Mouse (Mus musculus) megakaryocyte, adult 5-6 weeks (primary cell): ENCODE measurements around the gene Cd79a. TPM values are rescaled to one million over a fixed set of nuclear protein-coding genes. Genes with fewer than 3 reads are reported as not detected.

Experiments
- ATAC-seq: 2 replicates; pipeline ENCODE4 v1.8.0; 2016; ENCODE audit warnings: mild to moderate bottlenecking, inconsistent platforms; ENCODE audit not compliant: poor library complexity, severe bottlenecking
- total RNA-seq, 2 experiments: library from RNA; stranded (forward) in 1 of 2; stranded (reverse) in 1 of 2; fragments of 153-499, 151-499 nt in 1 of 2; fragments of 221-1000, 200-1000 nt in 1 of 2; gene quantifications; 2 replicates each; pipeline versions ENCODE4 v1.2.3 to v1.2.4; 2015 to 2017

Gene Cd79a
- total RNA-seq, 2 experiments from 2014 or later: 0.18 to 1.0 TPM

DNA sequence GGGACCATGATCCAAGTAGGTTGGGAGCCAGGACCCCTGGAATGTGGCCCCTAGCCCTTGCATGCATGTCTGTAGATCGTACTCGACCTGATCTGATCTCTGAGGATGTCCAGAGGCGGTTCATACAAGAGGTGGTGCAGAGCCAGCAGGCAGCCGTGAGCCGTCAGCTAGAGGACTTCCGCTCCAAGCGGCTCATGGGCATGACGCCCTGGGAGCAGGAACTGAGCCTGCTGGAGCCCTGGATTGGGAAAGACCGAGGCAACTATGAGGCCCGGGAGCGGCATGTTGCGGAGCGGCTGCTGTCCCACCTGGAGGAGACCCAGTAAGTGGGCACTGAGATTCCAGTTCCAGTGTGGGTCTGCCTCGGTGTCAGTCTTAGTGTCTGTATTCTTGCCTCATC, 15.3 kb downstream of the Cd79a start:
- no peak for ATAC-seq

DNA sequence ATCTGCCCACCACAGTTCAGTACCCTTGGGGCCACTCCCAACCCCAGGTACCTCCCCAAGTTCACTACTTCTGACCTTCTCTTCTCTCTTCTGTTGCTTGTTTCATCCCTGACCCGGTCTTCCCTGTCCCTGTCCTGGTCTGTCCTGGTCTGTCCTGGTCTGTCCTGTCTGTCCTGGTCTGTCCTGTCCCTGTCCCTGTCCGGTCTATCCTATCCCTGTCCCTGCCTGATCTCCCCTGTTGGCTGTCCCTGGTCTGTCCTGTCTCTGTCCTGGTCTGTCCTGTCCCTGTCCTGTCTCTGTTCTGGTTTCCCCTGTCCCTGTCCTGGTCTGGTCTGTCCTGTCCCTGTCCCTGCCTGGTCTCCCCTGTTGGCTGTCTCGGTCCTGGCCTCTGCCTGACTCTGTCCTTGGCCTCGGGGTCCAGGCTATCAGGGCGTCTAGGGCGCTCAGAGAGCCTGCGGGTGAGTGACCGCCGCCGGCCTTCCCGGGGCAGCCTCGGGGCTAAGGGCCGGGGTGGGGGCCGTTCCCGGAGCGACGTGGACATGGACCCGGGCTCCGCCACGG, 21.7 kb downstream of the Cd79a start:
- no peak for ATAC-seq

DNA sequence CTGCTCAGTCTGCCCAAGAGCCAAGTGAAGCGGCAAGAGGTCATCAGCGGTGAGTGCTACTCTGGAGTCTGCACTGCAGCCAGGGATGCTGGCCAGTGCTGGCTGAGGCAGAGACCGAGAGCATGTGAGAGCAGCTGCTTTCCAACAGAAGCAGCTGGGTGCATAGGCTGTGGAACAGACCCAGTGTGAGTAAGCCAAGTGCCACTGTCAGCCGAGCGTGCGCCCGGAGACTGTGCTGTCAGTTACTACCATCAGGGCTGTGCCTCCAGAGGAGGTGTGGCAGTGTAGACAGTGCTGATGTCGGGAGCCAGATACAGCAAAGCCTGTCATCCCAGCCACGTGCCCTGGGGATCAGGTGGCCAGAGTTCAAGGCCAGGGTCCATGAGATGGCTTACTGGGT, 22.5 kb downstream of the Cd79a start:
- ATAC-seq: no peak

DNA sequence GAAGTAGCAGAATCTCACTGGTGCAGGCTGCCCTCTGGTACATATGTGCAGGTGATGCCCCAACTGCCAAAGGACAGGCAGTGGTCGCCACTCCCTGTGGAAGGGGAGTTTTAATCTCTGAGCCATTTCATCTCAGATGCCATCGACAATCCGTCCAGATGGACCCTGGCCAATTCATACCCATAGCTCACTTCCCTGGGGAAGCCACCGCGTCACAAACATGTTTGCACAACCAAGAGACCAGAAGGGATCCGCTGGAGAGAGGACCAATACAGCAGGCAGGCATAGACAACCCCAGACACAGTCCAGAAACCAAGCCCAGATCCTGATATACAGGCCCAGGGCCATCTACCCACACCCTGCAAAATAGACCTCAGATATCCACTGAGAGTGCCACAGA, 33.3 kb downstream of the Cd79a start:
- ATAC-seq: no peak

DNA sequence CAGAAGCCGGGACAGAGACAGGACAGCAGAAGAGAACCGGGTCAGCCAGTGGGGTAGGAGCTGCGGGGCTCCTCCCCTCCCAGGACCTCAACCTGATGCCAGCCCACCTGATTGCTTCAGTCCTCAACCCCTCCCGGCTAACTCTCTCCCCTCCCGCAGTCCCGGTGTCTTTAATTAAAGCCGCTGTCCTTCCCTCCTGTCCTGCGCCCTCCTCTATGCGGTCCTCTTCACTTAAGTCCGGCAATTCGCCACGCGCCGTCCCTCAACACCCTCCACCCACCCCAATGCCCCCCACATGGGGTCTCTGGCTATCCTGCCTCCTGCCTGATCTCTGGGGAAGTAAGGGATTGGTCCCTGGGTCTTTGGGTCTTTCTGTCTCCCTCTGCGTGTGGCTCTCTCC, 34.5 kb downstream of the Cd79a start:
- no peak for ATAC-seq

DNA sequence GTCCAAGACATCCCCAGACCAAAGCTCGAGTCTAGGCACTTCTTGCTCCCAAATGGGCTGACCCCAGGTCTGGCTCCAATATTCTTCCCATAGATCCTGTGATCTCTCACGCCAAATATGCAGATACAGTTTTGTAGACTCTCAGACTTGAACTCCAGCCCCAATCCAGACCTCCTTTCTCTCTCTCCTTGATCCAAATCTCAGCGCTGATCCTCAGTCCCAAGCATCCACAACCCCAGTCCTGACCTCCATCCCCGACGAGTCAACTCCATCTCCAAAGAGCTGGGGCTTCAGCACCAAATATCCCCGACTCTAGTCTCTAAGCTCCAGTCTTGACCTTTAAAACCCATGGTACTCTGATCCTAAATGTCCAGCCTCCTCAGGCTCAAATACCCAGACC, 46.5 kb downstream of the Cd79a start:
- ATAC-seq: no peak

DNA sequence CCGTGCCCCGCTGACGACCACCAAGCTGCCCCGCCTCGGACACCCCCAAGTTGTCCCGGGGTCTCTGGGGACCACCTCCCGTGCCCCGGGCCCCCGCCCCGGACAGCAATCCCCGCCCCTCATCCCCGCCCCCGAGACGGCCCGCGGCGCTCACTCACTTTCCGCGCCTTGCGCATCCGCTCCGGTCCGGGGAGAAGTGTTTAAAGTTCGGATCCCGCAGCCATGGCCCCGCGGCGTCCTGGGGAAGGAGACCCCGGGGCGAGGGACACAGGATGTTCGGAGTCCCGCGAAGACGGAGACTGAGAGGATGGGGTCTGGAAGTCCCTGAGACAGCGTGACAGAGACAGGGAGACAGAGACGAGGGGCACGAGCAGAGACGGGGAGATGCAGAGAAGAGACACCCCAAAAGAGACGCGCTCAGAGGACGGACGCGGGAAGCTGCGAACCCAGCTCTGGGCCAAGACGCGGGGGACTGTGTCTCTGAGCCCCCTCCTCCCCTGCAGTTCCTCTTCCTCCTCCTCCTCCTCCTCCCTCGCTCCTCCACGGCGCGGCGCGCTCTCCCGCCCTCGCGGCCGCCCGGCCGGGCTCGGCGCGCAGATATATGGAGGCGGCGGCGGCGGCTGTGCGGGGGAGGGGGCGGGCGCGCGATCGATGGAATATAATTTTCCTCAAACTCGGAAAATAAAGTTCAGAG, 47.2 kb downstream of the Cd79a start, which contains the start of gene Gm4881:
Gene Gm4881, minus strand, starts transcription at position 238 of the 694 bp plus-strand sequence.
- no peak for ATAC-seq

DNA sequence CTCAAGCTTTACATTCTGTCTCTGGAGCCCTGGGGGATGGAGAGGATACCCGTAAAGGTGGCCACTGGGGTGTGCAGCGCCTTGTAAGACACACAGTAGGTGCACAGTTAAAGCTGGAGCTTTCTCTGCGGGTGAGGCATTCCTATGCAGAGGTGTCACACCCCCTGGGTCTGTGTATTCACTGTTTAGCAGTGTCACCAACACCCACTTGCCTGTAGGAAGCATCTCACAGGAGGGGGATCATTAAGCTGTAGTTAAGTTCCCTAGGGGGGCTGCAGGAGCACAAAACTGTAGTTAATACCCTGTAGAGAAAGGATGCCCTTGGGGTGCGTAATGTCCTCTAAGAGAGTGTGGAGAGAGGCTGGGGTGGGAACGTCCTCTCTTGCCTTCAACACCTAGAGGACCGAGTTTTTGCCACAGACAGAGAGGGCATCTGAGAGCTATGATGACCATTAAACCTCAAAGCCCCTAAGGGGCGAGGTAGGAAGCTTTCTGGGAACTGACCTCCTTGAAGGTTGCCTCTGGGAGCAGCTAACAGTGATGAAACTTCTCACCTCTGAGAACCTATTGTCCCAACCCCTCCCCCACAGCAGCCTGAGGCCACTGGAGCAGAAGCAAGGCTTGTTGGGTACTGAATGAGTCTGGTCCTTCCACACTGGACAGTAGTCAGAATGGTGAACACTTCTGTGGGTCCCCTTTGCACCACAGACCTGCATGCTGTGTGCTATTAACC, 50.3 kb downstream of the Cd79a start:
- no peak for ATAC-seq

DNA sequence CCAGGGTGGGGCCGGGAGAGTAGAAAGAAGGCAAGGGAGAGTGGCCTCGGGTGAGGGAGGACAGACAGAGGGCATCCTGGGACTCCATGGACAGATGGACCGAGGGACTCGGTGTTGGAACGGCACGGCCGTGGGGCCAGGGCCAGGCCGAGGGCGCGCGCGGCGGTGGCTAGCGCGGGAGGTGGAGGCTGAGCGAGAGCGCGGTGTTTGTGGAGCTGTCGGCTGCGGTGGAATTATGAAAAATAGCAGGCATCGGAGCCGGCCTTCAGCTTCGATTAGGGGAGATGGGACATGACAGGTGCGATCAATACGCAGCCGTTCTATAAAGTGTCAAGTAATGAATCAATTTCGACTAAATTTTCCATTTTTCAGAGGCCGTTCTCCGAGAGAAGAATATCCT, 51.6 kb downstream of the Cd79a start:
- ATAC-seq: no peak

DNA sequence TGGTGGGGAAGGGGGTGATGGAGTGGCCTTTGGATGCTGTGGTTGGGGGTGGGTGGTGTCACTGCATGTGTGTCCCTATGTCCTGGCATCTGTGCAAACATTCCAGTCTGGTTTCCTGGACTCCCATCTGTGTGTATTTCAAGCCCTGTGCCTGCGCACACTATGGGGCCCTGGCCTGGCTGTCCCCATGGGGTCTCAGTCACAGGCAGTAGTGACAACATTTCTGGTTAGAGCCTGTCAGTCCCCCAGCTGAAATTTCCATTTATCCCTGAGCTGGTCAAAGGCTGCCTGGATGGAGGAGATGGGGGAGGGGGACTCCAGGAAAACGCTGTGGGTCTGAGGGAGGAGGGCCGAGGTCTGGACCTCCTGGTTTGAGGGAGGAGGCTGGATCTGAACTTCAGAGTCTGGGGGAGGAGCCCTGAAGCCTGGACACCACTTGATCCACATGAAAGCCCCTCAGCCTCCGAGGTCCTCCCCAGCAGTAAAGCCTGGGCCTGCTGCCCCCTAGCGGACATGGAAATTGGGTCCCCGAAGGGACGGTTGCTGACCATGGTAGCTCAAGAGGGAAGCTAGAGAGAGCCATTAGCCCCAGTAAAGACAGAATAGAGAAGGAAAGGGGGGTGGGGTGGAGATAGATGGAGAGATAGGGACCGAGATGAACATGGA, 52.9 kb downstream of the Cd79a start:
- ATAC-seq: peak; percentile 74

Other genes with a start within 250 kb of the Cd79a start
- not detected in 2 replicates for gene Tex101, start 220.7 kb upstream of the Cd79a start, total RNA-seq (2015)
- not detected in 2 replicates for gene Tex101, start 220.7 kb upstream of the Cd79a start, total RNA-seq (2017)
- not detected in 2 replicates for gene BC049730, start 188.1 kb upstream of the Cd79a start, total RNA-seq (2015)
- not detected in 2 replicates for gene BC049730, start 188.1 kb upstream of the Cd79a start, total RNA-seq (2017)
- gene Gm4763, start 170.5 kb upstream of the Cd79a start, total RNA-seq (2015): not detected in 2 replicates
- gene Gm4763, start 170.5 kb upstream of the Cd79a start, total RNA-seq (2017): 0.24 TPM in 1 of 2 replicates, not detected in the other
- gene Cd177, start 137.1 kb upstream of the Cd79a start, total RNA-seq (2015): 170 and 199 TPM in 2 replicates
- 392 and 399 TPM in 2 replicates for gene Cd177, start 137.1 kb upstream of the Cd79a start, total RNA-seq (2017)
- 44.7 and 45.0 TPM in 2 replicates for gene Ceacam10, start 120.2 kb upstream of the Cd79a start, total RNA-seq (2015)
- 43.5 and 48.5 TPM in 2 replicates for gene Ceacam10, start 120.2 kb upstream of the Cd79a start, total RNA-seq (2017)
- 9.6 and 10.0 TPM in 2 replicates for gene Gm9844, start 35.2 kb upstream of the Cd79a start, total RNA-seq (2015)
- gene Gm9844, start 35.2 kb upstream of the Cd79a start, total RNA-seq (2017): 40.8 and 73.5 TPM in 2 replicates
- not detected in 2 replicates for gene Lypd4, start 27.4 kb upstream of the Cd79a start, total RNA-seq (2015)
- gene Lypd4, start 27.4 kb upstream of the Cd79a start, total RNA-seq (2017): not detected in 2 replicates
- gene Dmrtc2, start 27.3 kb upstream of the Cd79a start, total RNA-seq (2015): not detected in 2 replicates
- gene Dmrtc2, start 27.3 kb upstream of the Cd79a start, total RNA-seq (2017): not detected in 2 replicates
- gene Rps19, start 13.0 kb upstream of the Cd79a start, total RNA-seq (2015): 1,493 and 1,909 TPM in 2 replicates
- 575 and 756 TPM in 2 replicates for gene Rps19, start 13.0 kb upstream of the Cd79a start, total RNA-seq (2017)
- 142 and 156 TPM in 2 replicates for gene Arhgef1, start 5.5 kb downstream of the Cd79a start, total RNA-seq (2015)
- gene Arhgef1, start 5.5 kb downstream of the Cd79a start, total RNA-seq (2017): 116 and 142 TPM in 2 replicates
- not detected in 2 replicates for gene Gm4881, start 47.1 kb downstream of the Cd79a start, total RNA-seq (2015)
- gene Gm4881, start 47.1 kb downstream of the Cd79a start, total RNA-seq (2017): not detected in 2 replicates
- 85.5 and 102 TPM in 2 replicates for gene Rabac1, start 75.4 kb downstream of the Cd79a start, total RNA-seq (2015)
- 73.1 and 79.3 TPM in 2 replicates for gene Rabac1, start 75.4 kb downstream of the Cd79a start, total RNA-seq (2017)
- 126 and 128 TPM in 2 replicates for gene Atp1a3, start 108.6 kb downstream of the Cd79a start, total RNA-seq (2015)
- 61.6 and 106 TPM in 2 replicates for gene Atp1a3, start 108.6 kb downstream of the Cd79a start, total RNA-seq (2017)
- gene Grik5, start 175.0 kb downstream of the Cd79a start, total RNA-seq (2015): 1.1 and 1.6 TPM in 2 replicates
- 2.0 and 2.6 TPM in 2 replicates for gene Grik5, start 175.0 kb downstream of the Cd79a start, total RNA-seq (2017)
- gene Zfp574, start 175.2 kb downstream of the Cd79a start, total RNA-seq (2015): 6.7 and 6.8 TPM in 2 replicates
- 6.8 and 7.2 TPM in 2 replicates for gene Zfp574, start 175.2 kb downstream of the Cd79a start, total RNA-seq (2017)